Mouse (Mus musculus) olfactory bulb, adult 2 months (tissue): ENCODE results near the gene Rbm19.

Source experiments
- CTCF ChIP-seq: fragments of 200-500 bp; IDR thresholded peaks from 2 replicates; pipeline ENCODE4 v1.5.1; 2012; ENCODE audit warnings: low read depth, mild to moderate bottlenecking, low read length, moderate library complexity; ENCODE audit not compliant: insufficient read depth
- POLR2A ChIP-seq: fragments of 200-500 bp; IDR thresholded peaks from 2 replicates; pipeline ENCODE4 v1.6.1; 2012; ENCODE audit warnings: mild to moderate bottlenecking, low read depth, low read length, moderate library complexity; ENCODE audit not compliant: insufficient read depth

- TF ChIP-seq CTCF (no peak), POLR2A (no peak)
Measured at GRCm38 (mm10) chr5:120146909-120147308, 30.6 kb downstream of the Rbm19 start.
